ENCODE assay signal across 8 mouse cellular contexts in genomic region chr4:130175072-130175711, GRCm38 (mm10). TPM values are rescaled to one million over a fixed set of nuclear protein-coding genes. Genes with fewer than 3 reads are reported as not detected.
DNase-seq lines count a peak whose midpoint lies in the region; ATAC-seq and TF ChIP-seq lines count a peak whose summit lies in the region.

Gene Tinagl1, minus strand, starts transcription at chr4:130175122.

- TF ChIP-seq POLR2A in ES-Bruce4 (IDR thresholded peaks at IDR 0.05; ENCODE audit: insufficient read depth, low read length) = no peak

- peaks cover 11% of the 10 kb centered on the region for H3K4me1 ChIP-seq in ES-Bruce4 (ENCODE audit: control insufficient read depth, insufficient read depth, low read length)
- no peaks in the 10 kb centered on the region for H3K4me1 ChIP-seq in forebrain, postnatal 0 days (ENCODE audit: insufficient read depth)
- peaks cover 11% of the 10 kb centered on the region; the same call in 1 of the 2 replicates for H3K4me1 ChIP-seq in hindbrain, embryonic 11.5 days (replicated peaks; ENCODE audit: control insufficient read depth, insufficient read depth, low read length)
- peaks cover 62% of the 10 kb centered on the region for H3K4me1 ChIP-seq in limb, embryonic 15.5 days

- H3K4me2 ChIP-seq in forebrain, postnatal 0 days (ENCODE audit: low read depth) = 0 out of 2 replicates have a peak within 1 kb of the TSS, but pooled peaks have one; percentile 2
- peak within 1 kb of the TSS; percentile 32; the same call in 1 of the 2 replicates for H3K4me2 ChIP-seq in hindbrain, embryonic 11.5 days (replicated peaks; ENCODE audit: low read depth, low read length)
- peak within 1 kb of the TSS; percentile 51 for H3K4me2 ChIP-seq in limb, embryonic 15.5 days

- no peak for TF ChIP-seq CTCF in ES-Bruce4 (IDR thresholded peaks at IDR 0.05; ENCODE audit: low read depth, low read length)
- no peak for TF ChIP-seq CTCF in forebrain, postnatal 0 days (IDR thresholded peaks at IDR 0.05; ENCODE audit: low read depth)

- H3K9ac ChIP-seq in ES-Bruce4 (ENCODE audit: low read depth, poor library complexity, severe bottlenecking) = no peak within 1 kb of the TSS
- no peak within 1 kb of the TSS for H3K9ac ChIP-seq in forebrain, postnatal 0 days
- no peak within 1 kb of the TSS for H3K9ac ChIP-seq in hindbrain, embryonic 11.5 days (ENCODE audit: low read depth, low read length)
- H3K9ac ChIP-seq in limb, embryonic 15.5 days = no peak within 1 kb of the TSS

- H3K27me3 ChIP-seq in ES-Bruce4 (ENCODE audit: control insufficient read depth, insufficient read depth, low read length, poor library complexity, severe bottlenecking) = no peaks in the 10 kb centered on the region
- H3K27me3 ChIP-seq in forebrain, postnatal 0 days (ENCODE audit: insufficient read depth, low read length) = peaks cover 16% of the 10 kb centered on the region
- peaks cover 8% of the 10 kb centered on the region; the same call in 1 of the 2 replicates for H3K27me3 ChIP-seq in hindbrain, embryonic 11.5 days (ENCODE audit: control insufficient read depth, insufficient read depth, low read length)
- H3K27me3 ChIP-seq in limb, embryonic 15.5 days = peaks cover 24% of the 10 kb centered on the region

- no peaks in the 10 kb centered on the region for H3K9me3 ChIP-seq in ES-Bruce4 (replicated peaks; ENCODE audit: control insufficient read depth, insufficient read depth, low read length, poor library complexity, severe bottlenecking)
- no peaks in the 10 kb centered on the region for H3K9me3 ChIP-seq in forebrain, postnatal 0 days (ENCODE audit: low read length)
- no peaks in the 10 kb centered on the region for H3K9me3 ChIP-seq in hindbrain, embryonic 11.5 days (ENCODE audit: control insufficient read depth, low read length)
- H3K9me3 ChIP-seq in limb, embryonic 15.5 days = no peaks in the 10 kb centered on the region

- H3K4me3 ChIP-seq in ES-Bruce4 (ENCODE audit: low read depth, low read length) = peak within 1 kb of the TSS; percentile 47
- no peak within 1 kb of the TSS for H3K4me3 ChIP-seq in forebrain, postnatal 0 days (ENCODE audit: low read depth, low read length)
- no peak within 1 kb of the TSS for H3K4me3 ChIP-seq in hindbrain, embryonic 11.5 days (ENCODE audit: low read depth, low read length)
- H3K4me3 ChIP-seq in limb, embryonic 15.5 days = peak within 1 kb of the TSS; percentile 22

- no peak for ATAC-seq in forebrain, postnatal 0 days
- no peak for ATAC-seq in hindbrain, embryonic 11.5 days (ENCODE audit: low FRiP score)
- no peak for ATAC-seq in limb, embryonic 15.5 days (ENCODE audit: insufficient number of reproducible peaks, low FRiP score, low TSS enrichment, low read depth)
- no peak for ATAC-seq in CD4-positive, CD25-positive, alpha-beta regulatory T cell, adult 4 months

- H3K27ac ChIP-seq in ES-Bruce4 (ENCODE audit: insufficient read depth, low read length) = peak within 1 kb of the TSS; percentile 37; the same call in 1 of the 2 replicates
- no peak within 1 kb of the TSS for H3K27ac ChIP-seq in forebrain, postnatal 0 days (ENCODE audit: low read depth, low read length)
- H3K27ac ChIP-seq in hindbrain, embryonic 11.5 days (ENCODE audit: low read depth, low read length) = no peak within 1 kb of the TSS
- H3K27ac ChIP-seq in limb, embryonic 15.5 days = no peak within 1 kb of the TSS

- 0 out of 2 replicates have a peak, but pooled peaks have one; percentile 29 for TF ChIP-seq EP300 in ES-Bruce4 (IDR thresholded peaks at IDR 0.05; ENCODE audit: insufficient read depth, low read depth, low read length)

- 1% methylated on average over 14 of the region's 14 CpGs for WGBS in forebrain, postnatal 0 days
- WGBS in hindbrain, embryonic 11.5 days = under 1% methylated on average over 14 of the region's 14 CpGs
- WGBS in limb, embryonic 15.5 days = 6% methylated on average over 14 of the region's 14 CpGs

- peak; percentile 78 for DNase-seq in adrenal gland, adult 2 months
- no peak for DNase-seq in forebrain, postnatal 0 days
- no peak for DNase-seq in hindbrain, embryonic 11.5 days (ENCODE audit: low spot score)
- peak; percentile 38 for DNase-seq in neural tube, embryonic 10.5 days (ENCODE audit: extremely low spot score, low spot score)
- DNase-seq in c-Kit-positive CD71-positive TER-119-positive erythroid progenitor cells, embryonic 14.5 days (ENCODE audit: low spot score) = no peak

- no peaks in the 10 kb centered on the region for H3K36me3 ChIP-seq in ES-Bruce4 (ENCODE audit: control insufficient read depth, insufficient read depth, low read length, poor library complexity, severe bottlenecking)
- no peaks in the 10 kb centered on the region for H3K36me3 ChIP-seq in forebrain, postnatal 0 days (ENCODE audit: insufficient read depth)
- no peaks in the 10 kb centered on the region for H3K36me3 ChIP-seq in hindbrain, embryonic 11.5 days (ENCODE audit: control insufficient read depth, insufficient read depth, low read length)
- H3K36me3 ChIP-seq in limb, embryonic 15.5 days = no peaks in the 10 kb centered on the region

RNA-seq across cellular contexts. Expression of gene Tinagl1, which starts in this region (rescaled TPM):
- polyA plus RNA-seq in ES-Bruce4 (2011; ENCODE audit: insufficient read depth, insufficient read length, low read depth, missing spikeins) = 35.2 and 35.4 TPM in 2 replicates
- 100 to 1,000 TPM; 115 to 136 TPM for total RNA-seq in adrenal gland, adult 2 months (2021)
- 311 and 341 TPM in 2 replicates for polyA plus RNA-seq in adrenal gland, adult 2 months (2012; rRNA removed)
- total RNA-seq in forebrain, postnatal 0 days (2014; rRNA removed) = 3.5 and 6.7 TPM in 2 replicates
- 3.5 and 4.5 TPM in 2 replicates for polyA plus RNA-seq in forebrain, postnatal 0 days (2015; fragmentation: Nextera tagmentation; extraction: Ambion mirVana)
- 8.2 and 10.0 TPM in 2 replicates for polyA plus RNA-seq in hindbrain, embryonic 11.5 days (2014; fragmentation: Nextera tagmentation; extraction: Ambion mirVana)
- 31.0 and 32.6 TPM in 2 replicates for polyA plus RNA-seq in limb, embryonic 15.5 days (2015; fragmentation: Nextera tagmentation; extraction: Ambion mirVana)
- polyA plus RNA-seq in CD4-positive, CD25-positive, alpha-beta regulatory T cell, adult 4 months (2017; shearing (Covaris generic)) = not detected

Comparison
In these comparisons a context has a peak if more than half of its experiments do, and no peak if none do; other contexts are left out.
1. RNA of gene Tinagl1 (total RNA-seq): 115 to 136 TPM in adrenal gland, adult 2 months; 3.5 to 6.7 TPM in forebrain, postnatal 0 days; every median in the first group is over 10 times any median in the second.
2. H3K4me3 ChIP-seq: peak in ES-Bruce4 (single experiment) and limb, embryonic 15.5 days (single experiment); none in forebrain, postnatal 0 days (single experiment) and hindbrain, embryonic 11.5 days (single experiment).
3. DNase-seq: peak in adrenal gland, adult 2 months (single experiment) and neural tube, embryonic 10.5 days (single experiment); none in forebrain, postnatal 0 days (single experiment), hindbrain, embryonic 11.5 days (single experiment) and c-Kit-positive CD71-positive TER-119-positive erythroid progenitor cells, embryonic 14.5 days (single experiment).
4. Peak in every context shown above with its lines, with median percentiles within 50 percentile points of each other: H3K4me2 ChIP-seq.